Mouse (Mus musculus) hindbrain, postnatal 0 days (tissue): Measurements from ENCODE around the gene Slc2a13. TPM values are rescaled to one million over a fixed set of nuclear protein-coding genes. Genes with fewer than 3 reads are reported as not detected.

Experiments
- ATAC-seq: fragments of 200-750 bp; cut with Nextera tagmentation; 2 replicates; pipeline ENCODE4 v1.8.0; 2017; ENCODE audit warnings: mild to moderate bottlenecking, moderate TSS enrichment, moderate library complexity
- DNase-seq: peaks from one replicate; pipeline ENCODE4 v3.0.0-alpha.2; 2015; ENCODE audit warnings: low spot score
- H3K27ac ChIP-seq: fragments of 300-500 bp; sonication (generic); 2 replicates; pipeline ENCODE4 v1.5.1; 2014; ENCODE audit warnings: mild to moderate bottlenecking
- H3K27me3 ChIP-seq: fragments of 300-500 bp; sonication (generic); 2 replicates; pipeline ENCODE4 v1.6.1; 2014; ENCODE audit warnings: low read length, mixed read lengths; ENCODE audit not compliant: insufficient read depth
- H3K36me3 ChIP-seq: fragments of 300-500 bp; sonication (generic); 2 replicates; pipeline ENCODE4 v1.6.1; 2014; ENCODE audit warnings: low read length, mixed read lengths; ENCODE audit not compliant: insufficient read depth
- H3K4me1 ChIP-seq: fragments of 300-500 bp; sonication (generic); 2 replicates; pipeline ENCODE4 v1.6.1; 2014; ENCODE audit warnings: antibody characterized with exemption, low read length, mixed read lengths; ENCODE audit not compliant: insufficient read depth
- H3K4me2 ChIP-seq: fragments of 300-500 bp; sonication (generic); 2 replicates; pipeline ENCODE4 v1.6.1; 2014; ENCODE audit warnings: low read depth, mild to moderate bottlenecking, low read length, moderate library complexity, mixed read lengths
- H3K4me3 ChIP-seq: fragments of 300-500 bp; sonication (generic); 2 replicates; pipeline ENCODE4 v1.5.1; 2014; ENCODE audit warnings: low read length
- H3K9ac ChIP-seq: fragments of 300-500 bp; sonication (generic); replicated peaks from 2 replicates; pipeline ENCODE4 v1.6.1; 2014; ENCODE audit warnings: mild to moderate bottlenecking, low read length, moderate library complexity, mixed read lengths
- H3K9me3 ChIP-seq: fragments of 300-500 bp; sonication (generic); 2 replicates; pipeline ENCODE4 v1.6.1; 2016; ENCODE audit warnings: low read length, mixed read lengths
- CTCF ChIP-seq: IDR thresholded peaks from 2 replicates; pipeline ENCODE4 v1.5.1; 2016; ENCODE audit warnings: antibody characterized with exemption, control low read depth, low read depth
- WGBS: fragments of 180-500 bp; shearing (Covaris S2); extraction: QIAGEN DNeasy Blood & Tissue Kit; methylation state at CpG from one replicate; pipeline ENCODE4 v1.1.7; 2014; 5-methylcytosine and 5-hydroxymethylcytosine counted together
- polyA plus RNA-seq: library from polyadenylated mRNA; unstranded; fragments of >200 nt; fragmentation: Nextera tagmentation; extraction: Ambion mirVana; gene quantifications from 2 replicates; pipeline ENCODE4 v1.2.1, GENCODE M21; 2015
- total RNA-seq: library from RNA; depleted of rRNA; stranded (reverse); fragments of >200 nt; gene quantifications from 2 replicates; pipeline ENCODE4 v1.2.3, GENCODE M21; 2014

The Slc2a13 gene
- total and polyA plus RNA-seq, 2 experiments from 2014 or later = 4.3 to 27.9 TPM

- WGBS = 31% methylated on average over 6 of the region's 6 CpGs
- Histone ChIP-seq H3K4me1 (no peaks in the 10 kb centered on the region; the same call in 1 of the 2 replicates), H3K9ac (no peak overlapping the region), H3K27ac (peak overlapping the region; percentile 56; the same call in 1 of the 2 replicates), H3K27me3 (no peaks in the 10 kb centered on the region), H3K4me2 (peak overlapping the region; percentile 5; the same call in 1 of the 2 replicates), H3K9me3 (no peaks in the 10 kb centered on the region), H3K36me3 (no peaks in the 10 kb centered on the region), H3K4me3 (no peak overlapping the region)
- ATAC-seq (peak; percentile 45; the same call in 1 of the 2 replicates), DNase-seq (peak; percentile 43)
- TF ChIP-seq CTCF = no peak
These were observed 69.8 kb downstream of the Slc2a13 start for GRCm38 (mm10) chr15:91503291-91503690.

GRCm38 (mm10) chr15:91502661-91503060 lies 70.4 kb downstream of the Slc2a13 start:
- no peak for TF ChIP-seq CTCF
- H3K9me3 ChIP-seq = no peaks in the 10 kb centered on the region
- ATAC-seq = no peak

GRCm38 (mm10) chr15:91502235-91502634 lies 70.8 kb downstream of the Slc2a13 start:
- Histone ChIP-seq H3K27ac (no peak overlapping the region), H3K4me2 (no peak overlapping the region), H3K9me3 (no peaks in the 10 kb centered on the region), H3K36me3 (no peaks in the 10 kb centered on the region), H3K4me1 (no peaks in the 10 kb centered on the region; the same call in 1 of the 2 replicates), H3K9ac (no peak overlapping the region), H3K27me3 (no peaks in the 10 kb centered on the region), H3K4me3 (no peak overlapping the region)
- 69% methylated on average over 9 of the region's 9 CpGs for WGBS
- DNase-seq (no peak), ATAC-seq (no peak)
- TF ChIP-seq CTCF = no peak

More at GRCm38 (mm10) chr15:91502661-91503060, 70.4 kb downstream of the Slc2a13 start:
- Histone ChIP-seq H3K4me1 (no peaks in the 10 kb centered on the region; the same call in 1 of the 2 replicates), H3K9ac (no peak overlapping the region), H3K36me3 (no peaks in the 10 kb centered on the region), H3K4me3 (no peak overlapping the region), H3K4me2 (peak overlapping the region; percentile 5; the same call in 1 of the 2 replicates), H3K27ac (no peak overlapping the region; the same call in 1 of the 2 replicates), H3K27me3 (no peaks in the 10 kb centered on the region)
- 21% methylated on average over 1 of the region's 1 CpGs for WGBS
- peak; percentile 81 for DNase-seq

DNA sequence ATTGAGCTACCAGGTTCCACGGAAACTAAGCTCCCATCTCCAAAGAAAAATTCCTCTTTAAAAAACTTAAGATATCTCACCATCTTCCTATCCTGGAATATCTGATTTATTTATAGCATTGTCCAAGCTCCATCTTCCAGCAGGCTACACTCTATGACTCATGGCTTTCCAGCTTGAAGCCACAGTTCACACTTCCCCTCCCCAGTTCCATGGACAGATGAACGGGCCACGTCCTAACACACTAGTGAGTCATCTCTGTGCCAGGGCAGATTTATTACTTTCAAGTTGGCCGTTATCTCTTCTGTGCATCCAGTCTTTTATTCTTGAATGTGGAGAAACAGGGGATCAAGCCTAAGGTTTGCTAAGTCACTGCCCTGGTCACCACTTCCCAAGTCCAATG lies 78.0 kb downstream of the Slc2a13 start:
- no peak overlapping the region for H3K27ac ChIP-seq
- 82% methylated on average over 4 of the region's 4 CpGs for WGBS
- H3K4me3 ChIP-seq = no peak overlapping the region
- H3K27me3 ChIP-seq = no peaks in the 10 kb centered on the region
- DNase-seq (no peak), ATAC-seq (no peak)
- no peak overlapping the region for H3K9ac ChIP-seq
- no peaks in the 10 kb centered on the region; the same call in 1 of the 2 replicates for H3K4me1 ChIP-seq
- H3K4me2 ChIP-seq = no peak overlapping the region
- H3K9me3 ChIP-seq = no peaks in the 10 kb centered on the region
- H3K36me3 ChIP-seq = no peaks in the 10 kb centered on the region
- no peak for TF ChIP-seq CTCF

- ATAC-seq (no peak), DNase-seq (peak; percentile 53)
- Histone ChIP-seq H3K4me3 (no peak overlapping the region), H3K36me3 (no peaks in the 10 kb centered on the region), H3K9ac (no peak overlapping the region), H3K9me3 (0 out of 2 replicates have a peak, but pooled peaks cover 12% of the 10 kb centered on the region), H3K27ac (no peak overlapping the region), H3K4me2 (no peak overlapping the region), H3K27me3 (no peaks in the 10 kb centered on the region), H3K4me1 (no peaks in the 10 kb centered on the region)
- 69% methylated on average over 14 of the region's 14 CpGs for WGBS
- no peak for TF ChIP-seq CTCF
These were observed 93.0 kb downstream of the Slc2a13 start for GRCm38 (mm10) chr15:91479924-91480615.

GRCm38 (mm10) chr15:91477766-91478165 lies 95.3 kb downstream of the Slc2a13 start:
- Histone ChIP-seq H3K4me1 (no peaks in the 10 kb centered on the region), H3K9ac (no peak overlapping the region), H3K27ac (no peak overlapping the region), H3K4me3 (no peak overlapping the region), H3K4me2 (no peak overlapping the region), H3K9me3 (0 out of 2 replicates have a peak, but pooled peaks cover 5% of the 10 kb centered on the region), H3K36me3 (no peaks in the 10 kb centered on the region), H3K27me3 (no peaks in the 10 kb centered on the region)
- WGBS = 28% methylated on average over 5 of the region's 5 CpGs
- peak; percentile 80 for TF ChIP-seq CTCF
- ATAC-seq = no peak
- peak; percentile 80 for DNase-seq

DNA sequence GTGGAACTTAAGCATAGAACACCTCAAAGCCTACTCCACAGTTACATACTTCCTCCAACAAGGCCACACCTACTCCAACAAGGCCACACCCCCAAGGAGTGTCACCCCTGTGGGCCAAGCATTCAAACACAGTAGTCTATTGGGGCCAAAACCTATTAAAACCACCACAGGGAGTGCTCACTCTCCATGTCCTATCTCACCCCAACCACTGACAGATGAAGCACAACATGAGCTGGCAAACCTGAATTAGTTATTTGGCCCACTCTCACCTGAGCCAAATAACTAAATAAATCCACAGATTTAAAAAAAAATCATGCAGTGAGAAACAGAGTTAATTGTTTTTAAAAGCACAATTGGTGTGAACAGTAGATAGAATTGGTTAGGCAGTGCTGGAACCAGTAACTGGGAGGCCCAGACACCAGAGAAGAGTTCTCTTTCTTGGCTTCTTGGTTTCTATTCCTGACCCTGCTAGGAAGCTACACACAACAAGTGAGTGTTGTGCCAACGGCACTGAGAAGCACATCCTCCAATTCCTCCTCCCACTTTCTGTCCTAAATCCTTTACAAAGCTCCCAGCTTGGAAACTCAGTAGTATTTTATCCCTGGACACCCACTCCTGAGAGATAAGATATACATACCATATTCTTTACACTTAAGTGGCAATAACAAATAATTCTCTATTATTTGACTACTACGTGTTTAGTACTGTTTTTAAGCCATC lies 99.2 kb downstream of the Slc2a13 start:
- Histone ChIP-seq H3K27me3 (no peaks in the 10 kb centered on the region), H3K36me3 (no peaks in the 10 kb centered on the region), H3K4me1 (no peaks in the 10 kb centered on the region), H3K4me3 (no peak overlapping the region), H3K9ac (no peak overlapping the region), H3K27ac (no peak overlapping the region), H3K4me2 (no peak overlapping the region), H3K9me3 (no peaks in the 10 kb centered on the region)
- ATAC-seq (no peak), DNase-seq (no peak)
- no peak for TF ChIP-seq CTCF
- WGBS = 88% methylated on average over 2 of the region's 2 CpGs
